Mouse (Mus musculus): ENCODE data around the gene Tmem247. TPM values are rescaled to one million over a fixed set of nuclear protein-coding genes. Genes with fewer than 3 reads are reported as not detected.

Gene Tmem247
- total and polyA plus RNA-seq, 3 experiments, result not detected

DNA sequence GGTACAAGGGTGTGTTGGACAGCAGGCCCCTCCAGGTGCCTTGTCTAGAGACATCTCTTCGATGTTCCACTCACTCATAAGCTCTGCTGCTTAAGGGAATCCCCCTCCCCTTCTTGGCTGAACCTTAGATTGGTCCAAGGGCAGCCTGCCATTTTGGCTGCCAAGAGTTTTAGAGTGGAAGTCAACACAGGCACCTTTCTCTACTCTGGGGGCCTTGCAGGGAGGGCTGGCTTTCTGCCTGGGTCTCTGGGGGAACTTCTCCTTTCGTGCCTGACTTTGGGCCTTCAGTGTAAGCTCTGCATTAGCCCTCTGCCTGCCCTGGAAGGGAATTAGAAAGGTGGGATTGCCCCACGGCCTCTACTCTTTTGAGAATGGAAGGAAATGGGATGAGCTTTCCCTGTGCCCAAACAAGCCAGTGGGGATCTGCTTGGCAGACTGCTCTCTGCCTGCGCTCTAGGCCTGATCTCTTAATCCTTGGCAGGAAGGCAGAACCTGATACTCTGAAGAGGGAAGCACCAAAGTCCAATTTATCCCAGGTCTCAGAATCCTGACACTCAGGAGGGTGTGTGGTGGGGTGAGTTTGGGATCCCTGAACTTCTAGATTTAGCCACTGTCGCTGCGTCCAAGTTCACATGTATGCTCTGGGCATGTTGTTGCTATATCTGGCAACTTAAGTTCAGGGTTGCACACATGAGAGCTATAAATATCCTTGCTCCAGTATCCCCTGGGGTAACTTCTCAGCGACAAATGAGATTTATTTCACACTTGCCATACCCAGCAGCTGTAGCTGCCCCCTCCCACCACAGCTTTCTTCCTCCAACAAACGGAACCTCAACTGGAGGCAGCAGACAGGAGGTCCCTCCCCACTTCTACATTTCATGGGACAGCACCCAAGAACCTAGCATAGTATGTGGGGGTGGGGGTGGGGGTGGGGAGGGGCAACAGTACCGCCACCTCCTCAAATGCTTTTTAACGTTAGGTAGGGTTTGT is 50.7 kb downstream of the Tmem247 start:
- no peak overlapping the region for H3K27ac ChIP-seq (ENCODE audit: control insufficient read depth, low read depth, low read length)
- no peaks in the 10 kb centered on the region for H3K27me3 ChIP-seq (ENCODE audit: control insufficient read depth in 1 of 2, insufficient read depth in 2 of 2, low read length in 2 of 2)
- no peak overlapping the region for H3K4me3 ChIP-seq (ENCODE audit: control insufficient read depth in 1 of 2, insufficient read depth in 1 of 2, low read depth in 2 of 2, low read length in 2 of 2)
- peaks cover 2% of the 10 kb centered on the region; the same call in 1 of the 2 replicates for H3K79me2 ChIP-seq (ENCODE audit: control insufficient read depth, insufficient read depth, low read length, poor library complexity)
- peaks cover 0 to 7% of the 10 kb centered on the region in 2 experiments; a peak in 2 of 4 replicates for H3K36me3 ChIP-seq (ENCODE audit: control insufficient read depth in 1 of 2, insufficient read depth in 2 of 2, low read length in 2 of 2)
- H3K4me1 ChIP-seq (ENCODE audit: control insufficient read depth in 1 of 2, insufficient read depth in 2 of 2, low read length in 2 of 2), result peaks cover 3 to 15% of the 10 kb centered on the region in 2 experiments
- H3K9me3 ChIP-seq (replicated peaks; ENCODE audit: insufficient read depth, low read length), result no peaks in the 10 kb centered on the region
- no peak overlapping the region for H3K9ac ChIP-seq (ENCODE audit: control insufficient read depth, low read depth, low read length, poor library complexity, severe bottlenecking)
- TF ChIP-seq ZC3H11A (IDR thresholded peaks at IDR 0.05; ENCODE audit: low read depth, low read length), result no peak
- DNase-seq (ENCODE audit: low read depth, low spot score), result peak; percentile 59

DNA sequence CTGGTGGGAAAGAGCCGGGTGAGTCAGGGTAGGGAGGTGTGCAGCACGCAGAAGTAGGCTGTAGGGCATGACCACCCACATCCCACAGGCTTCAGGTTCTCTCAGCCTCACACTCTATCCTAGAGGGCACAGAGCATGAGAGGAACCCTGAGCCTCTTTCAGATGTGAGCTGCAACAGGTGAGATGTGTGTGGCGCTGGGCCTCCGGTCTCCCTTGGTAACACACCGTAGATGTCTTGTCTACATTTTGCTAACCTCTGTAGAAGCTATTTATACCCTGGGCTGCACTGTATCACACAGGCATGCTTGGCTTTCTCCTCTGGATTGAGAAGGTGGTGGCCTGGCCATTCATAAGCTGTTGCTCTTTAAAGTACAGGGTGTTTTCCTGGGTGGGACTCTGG is 51.4 kb downstream of the Tmem247 start:
- no peak for TF ChIP-seq TCF12 (IDR thresholded peaks at IDR 0.05; ENCODE audit: low read depth, low read length)
- TF ChIP-seq CHD2 (IDR thresholded peaks at IDR 0.05; ENCODE audit: low read length), result no peak
- no peak for TF ChIP-seq MYB (IDR thresholded peaks at IDR 0.05; ENCODE audit: low read depth, low read length)
- no peak for TF ChIP-seq CHD1 (IDR thresholded peaks at IDR 0.05; ENCODE audit: low read depth, low read length)
- no peak for TF ChIP-seq USF1 (IDR thresholded peaks at IDR 0.05; ENCODE audit: low read depth, low read length)
- no peak for TF ChIP-seq MAZ (IDR thresholded peaks at IDR 0.05; ENCODE audit: low read depth, low read length)
- no peak for TF ChIP-seq GABPA (IDR thresholded peaks at IDR 0.05; ENCODE audit: low read depth, low read length)
- TF ChIP-seq MAX (IDR thresholded peaks at IDR 0.05; ENCODE audit: low read length), result no peak
- no peak for TF ChIP-seq SMC3 (IDR thresholded peaks at IDR 0.05; ENCODE audit: low read depth, low read length)
- no peak for TF ChIP-seq POLR2AphosphoS5 (IDR thresholded peaks at IDR 0.05; ENCODE audit: borderline replicate concordance, low read depth, low read length)
- TF ChIP-seq RAD21 (IDR thresholded peaks at IDR 0.05; ENCODE audit: low read depth, low read length), result no peak
- no peak for TF ChIP-seq BHLHE40 (IDR thresholded peaks at IDR 0.05; ENCODE audit: borderline replicate concordance, low read depth, low read length)
- TF ChIP-seq MEF2A (IDR thresholded peaks at IDR 0.05; ENCODE audit: extremely low read depth, insufficient replicate concordance, low read depth, low read length, poor library complexity, severe bottlenecking), result no peak
- TF ChIP-seq MYC (IDR thresholded peaks at IDR 0.05; ENCODE audit: low read depth, low read length), result no peak
- no peaks in the 10 kb centered on the region for H3K9me3 ChIP-seq (replicated peaks; ENCODE audit: insufficient read depth, low read length)
- peaks cover 0 to 7% of the 10 kb centered on the region in 2 experiments; a peak in 2 of 4 replicates for H3K36me3 ChIP-seq (ENCODE audit: control insufficient read depth in 1 of 2, insufficient read depth in 2 of 2, low read length in 2 of 2)
- H3K27me3 ChIP-seq (ENCODE audit: control insufficient read depth in 1 of 2, insufficient read depth in 2 of 2, low read length in 2 of 2), result no peaks in the 10 kb centered on the region
- H3K27ac ChIP-seq (ENCODE audit: control insufficient read depth, low read depth, low read length), result no peak overlapping the region
- DNase-seq (ENCODE audit: low read depth, low spot score), result no peak
- no peak overlapping the region for H3K9ac ChIP-seq (ENCODE audit: control insufficient read depth, low read depth, low read length, poor library complexity, severe bottlenecking)
- no peaks in the 10 kb centered on the region for H3K79me2 ChIP-seq (ENCODE audit: control insufficient read depth, insufficient read depth, low read length, poor library complexity)
- H3K4me1 ChIP-seq (ENCODE audit: control insufficient read depth in 1 of 2, insufficient read depth in 2 of 2, low read length in 2 of 2), result peaks cover 3 to 15% of the 10 kb centered on the region in 2 experiments
- no peak overlapping the region for H3K4me3 ChIP-seq (ENCODE audit: control insufficient read depth in 1 of 2, insufficient read depth in 1 of 2, low read depth in 2 of 2, low read length in 2 of 2)

Data from MEL (cell line).